Mouse (Mus musculus) MEL (cell line): Measurements from ENCODE around the gene Chchd10. TPM values are rescaled to one million over a fixed set of nuclear protein-coding genes. Genes with fewer than 3 reads are reported as not detected.

ENCODE experiments used
- DNase-seq: peaks from one replicate; pipeline ENCODE4 v3.0.0; 2011; ENCODE audit warnings: low read depth, low spot score
- H3K27ac ChIP-seq: 2 replicates; pipeline ENCODE4 v1.5.1; 2012; ENCODE audit warnings: low read depth, mild to moderate bottlenecking, control low read depth, low read length, moderate library complexity; ENCODE audit not compliant: control insufficient read depth
- H3K27me3 ChIP-seq, 2 experiments: fragments of 150-350 bp in 1 of 2; sonication (generic) in 1 of 2; 2 replicates each; pipeline ENCODE4 v1.6.1; 2012; ENCODE audit warnings: low read length in 2 of 2, mild to moderate bottlenecking in 2 of 2, improper control_type of control experiment in 1 of 2, moderate library complexity in 1 of 2; ENCODE audit not compliant: insufficient read depth in 2 of 2, control insufficient read depth in 1 of 2
- H3K36me3 ChIP-seq, 2 experiments: 2 replicates each; pipeline ENCODE4 v1.6.1; 2012 to 2014; ENCODE audit warnings: low read length in 2 of 2, improper control_type of control experiment in 1 of 2, inconsistent platforms in 1 of 2, mild to moderate bottlenecking in 1 of 2; ENCODE audit not compliant: insufficient read depth in 2 of 2, control insufficient read depth in 1 of 2
- H3K4me1 ChIP-seq, 2 experiments: fragments of 150-350 bp in 1 of 2; sonication (generic) in 1 of 2; 2 replicates each; pipeline ENCODE4 v1.6.1; 2012; ENCODE audit warnings: low read length in 2 of 2, improper control_type of control experiment in 1 of 2, mild to moderate bottlenecking in 1 of 2; ENCODE audit not compliant: insufficient read depth in 2 of 2, control insufficient read depth in 1 of 2
- H3K4me3 ChIP-seq, 2 experiments: fragments of 150-350 bp in 1 of 2; sonication (generic) in 1 of 2; 2 replicates each; pipeline ENCODE4 v1.5.1; 2012; ENCODE audit warnings: low read depth in 2 of 2, low read length in 2 of 2, mild to moderate bottlenecking in 2 of 2, moderate library complexity in 2 of 2, control low read depth in 1 of 2, improper control_type of control experiment in 1 of 2; ENCODE audit not compliant: control insufficient read depth in 1 of 2, insufficient read depth in 1 of 2
- H3K79me2 ChIP-seq: 2 replicates; pipeline ENCODE4 v1.6.1; 2012; ENCODE audit warnings: mild to moderate bottlenecking, low read length, moderate library complexity; ENCODE audit not compliant: control insufficient read depth, poor library complexity, insufficient read depth
- H3K9ac ChIP-seq: 2 replicates; pipeline ENCODE4 v1.6.1; 2012; ENCODE audit warnings: low read depth, mild to moderate bottlenecking, control low read depth, low read length, moderate library complexity; ENCODE audit not compliant: control insufficient read depth, poor library complexity, severe bottlenecking
- H3K9me3 ChIP-seq: fragments of 150-350 bp; sonication (generic); replicated peaks from 2 replicates; pipeline ENCODE4 v1.6.1; 2012; ENCODE audit warnings: mild to moderate bottlenecking, low read length, improper control_type of control experiment, moderate library complexity; ENCODE audit not compliant: insufficient read depth
- CTCF ChIP-seq, 3 experiments: IDR thresholded peaks in 2 of 3; conservative IDR thresholded peaks in 1 of 3; 2 replicates each; pipeline ENCODE4 v1.5.1; 2011 to 2012; ENCODE audit warnings: low read length in 3 of 3, low read depth in 2 of 3, mild to moderate bottlenecking in 2 of 3, improper control_type of control experiment in 1 of 3, inconsistent platforms in 1 of 3, mixed read lengths in 1 of 3, moderate library complexity in 1 of 3; ENCODE audit not compliant: control insufficient read depth in 1 of 3, insufficient read depth in 1 of 3, poor library complexity in 1 of 3, severe bottlenecking in 1 of 3
- ELF1 ChIP-seq: IDR thresholded peaks from 2 replicates; pipeline ENCODE4 v1.6.1; 2014; ENCODE audit warnings: low read depth, mild to moderate bottlenecking, inconsistent platforms, low read length, improper control_type of control experiment, moderate library complexity
- EP300 ChIP-seq, 2 experiments: IDR thresholded peaks; 2 replicates each; pipeline ENCODE4 v1.6.1; 2011; ENCODE audit warnings: improper control_type of control experiment in 2 of 2, low read length in 2 of 2, low read depth in 1 of 2, mild to moderate bottlenecking in 1 of 2
- ETS1 ChIP-seq: IDR thresholded peaks from 2 replicates; pipeline ENCODE4 v1.6.1; 2012; ENCODE audit warnings: low read depth, mild to moderate bottlenecking, inconsistent platforms, low read length, improper control_type of control experiment, moderate library complexity
- GATA1 ChIP-seq: IDR thresholded peaks from 2 replicates; pipeline ENCODE4 v1.6.1; 2011; ENCODE audit warnings: low read depth, low read length, improper control_type of control experiment
- JUND ChIP-seq: IDR thresholded peaks from 2 replicates; pipeline ENCODE4 v1.6.1; 2011; ENCODE audit warnings: low read depth, mild to moderate bottlenecking, improper control_type of control experiment, low read length
- KAT2A ChIP-seq: conservative IDR thresholded peaks from 2 replicates; pipeline ENCODE4 v1.6.1; 2012; ENCODE audit warnings: low read depth, low read length, improper control_type of control experiment, inconsistent platforms
- MAFK ChIP-seq: IDR thresholded peaks from 2 replicates; pipeline ENCODE4 v1.6.1; 2011; ENCODE audit warnings: low read depth, mild to moderate bottlenecking, low read length, improper control_type of control experiment, borderline replicate concordance
- MEF2A ChIP-seq: IDR thresholded peaks from 2 replicates; pipeline ENCODE4 v1.6.1; 2014; ENCODE audit warnings: low read depth, mild to moderate bottlenecking, inconsistent platforms, low read length, improper control_type of control experiment; ENCODE audit not compliant: poor library complexity, insufficient replicate concordance, severe bottlenecking; ENCODE audit errors: extremely low read depth
- MYC ChIP-seq: IDR thresholded peaks from 2 replicates; pipeline ENCODE4 v1.6.1; 2011; ENCODE audit warnings: low read depth, mild to moderate bottlenecking, low read length, improper control_type of control experiment, moderate library complexity
- NELFE ChIP-seq: IDR thresholded peaks from 2 replicates; pipeline ENCODE4 v1.6.1; 2011; ENCODE audit warnings: low read depth, low read length, improper control_type of control experiment
- POLR2AphosphoS2 ChIP-seq: IDR thresholded peaks from 2 replicates; pipeline ENCODE4 v1.6.1; 2011; ENCODE audit warnings: low read length, improper control_type of control experiment
- POLR2AphosphoS5 ChIP-seq: IDR thresholded peaks from 2 replicates; pipeline ENCODE4 v1.6.1; 2012; ENCODE audit warnings: low read depth, borderline replicate concordance, mild to moderate bottlenecking, inconsistent platforms, low read length, moderate library complexity, mixed read lengths
- RAD21 ChIP-seq: IDR thresholded peaks from 2 replicates; pipeline ENCODE4 v1.6.1; 2011; ENCODE audit warnings: mild to moderate bottlenecking, low read depth, low read length, improper control_type of control experiment
- RCOR1 ChIP-seq: IDR thresholded peaks from 2 replicates; pipeline ENCODE4 v1.6.1; 2012; ENCODE audit warnings: low read depth, mild to moderate bottlenecking, inconsistent platforms, low read length, improper control_type of control experiment
- SMC3 ChIP-seq: IDR thresholded peaks from 2 replicates; pipeline ENCODE4 v1.6.1; 2011; ENCODE audit warnings: low read depth, low read length, improper control_type of control experiment
- TCF12 ChIP-seq: IDR thresholded peaks from 2 replicates; pipeline ENCODE4 v1.6.1; 2014; ENCODE audit warnings: low read depth, mild to moderate bottlenecking, inconsistent platforms, low read length, improper control_type of control experiment, moderate library complexity
- UBTF ChIP-seq: IDR thresholded peaks from 2 replicates; pipeline ENCODE4 v1.6.1; 2012; ENCODE audit warnings: low read depth, mild to moderate bottlenecking, inconsistent platforms, low read length, improper control_type of control experiment, moderate library complexity, borderline replicate concordance; ENCODE audit not compliant: insufficient read depth
- USF1 ChIP-seq: IDR thresholded peaks from 2 replicates; pipeline ENCODE4 v1.6.1; 2014; ENCODE audit warnings: low read depth, mild to moderate bottlenecking, inconsistent platforms, low read length, improper control_type of control experiment, moderate library complexity
- USF2 ChIP-seq, 2 experiments: IDR thresholded peaks; 2 replicates each; pipeline ENCODE4 v1.6.1; 2011 to 2012; ENCODE audit warnings: improper control_type of control experiment in 2 of 2, low read length in 2 of 2, borderline replicate concordance in 1 of 2, inconsistent platforms in 1 of 2, low read depth in 1 of 2, mild to moderate bottlenecking in 1 of 2; ENCODE audit not compliant: insufficient read depth in 1 of 2
- ZC3H11A ChIP-seq: IDR thresholded peaks from 2 replicates; pipeline ENCODE4 v1.6.1; 2012; ENCODE audit warnings: low read depth, mild to moderate bottlenecking, inconsistent platforms, low read length, improper control_type of control experiment
- ZMIZ1 ChIP-seq: IDR thresholded peaks from 2 replicates; pipeline ENCODE4 v1.6.1; 2012; ENCODE audit warnings: low read depth, mild to moderate bottlenecking, inconsistent platforms, low read length, improper control_type of control experiment, moderate library complexity
- ZNF384 ChIP-seq: IDR thresholded peaks from 2 replicates; pipeline ENCODE4 v1.6.1; 2012; ENCODE audit warnings: low read depth, mild to moderate bottlenecking, inconsistent platforms, low read length, improper control_type of control experiment
- polyA plus RNA-seq, 2 experiments: library from polyadenylated mRNA; stranded (reverse) in 1 of 2; unstranded in 1 of 2; fragments of >175 nt in 1 of 2; fragments of >200 nt in 1 of 2; gene quantifications; 2 replicates each; pipeline versions ENCODE4 v1.2.1 to v1.2.4; 2012; ENCODE audit warnings: low replicate concordance in 2 of 2, low read depth in 1 of 2; ENCODE audit not compliant: insufficient read length in 2 of 2, insufficient read depth in 1 of 2, missing spikeins in 1 of 2
- total RNA-seq: library from RNA; depleted of rRNA; stranded (reverse); fragments of 300-350 nt; gene quantifications from 2 replicates; pipeline ENCODE4 v1.2.3, GENCODE M21; 2012; rRNA removed

The Chchd10 gene
- total RNA-seq: 143 and 158 TPM in 2 replicates
- 100 to 1,000 TPM in 1 of 2 experiments, not detected in 1; 428 TPM for polyA plus RNA-seq

DNA sequence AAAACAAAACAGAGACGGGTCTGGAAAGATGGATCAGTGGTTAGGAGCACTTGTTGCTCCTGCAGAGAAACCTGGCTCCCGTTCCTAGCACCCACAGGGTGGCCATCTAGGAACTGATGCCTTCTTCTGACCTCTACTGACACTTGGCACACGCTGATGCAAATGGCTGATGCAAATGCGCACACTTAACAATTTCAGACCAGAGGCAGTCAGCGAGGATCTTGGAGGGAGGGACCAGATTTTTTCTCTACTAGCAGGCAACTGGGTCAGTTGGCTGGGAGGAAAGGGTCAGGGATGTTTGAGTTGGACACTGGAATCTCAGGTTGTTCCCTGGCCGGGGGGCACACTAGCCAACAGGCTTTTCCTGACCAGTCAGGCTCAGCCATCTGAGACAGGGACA lies at the start of gene Chchd10:
Chchd10 (plus strand) TSS at position 240 of the 400 bp plus-strand sequence.
- Histone ChIP-seq H3K9ac (peak within 1 kb of the TSS; percentile 79), H3K27ac (no peak within 1 kb of the TSS), H3K4me1 (peaks cover 8 to 11% of the 10 kb centered on the region in 2 experiments), H3K36me3 (peaks cover 0 to 11% of the 10 kb centered on the region in 2 experiments; a peak in 2 of 4 replicates), H3K9me3 (no peaks in the 10 kb centered on the region), H3K79me2 (peaks cover 9% of the 10 kb centered on the region), H3K27me3 (no peaks in the 10 kb centered on the region; a peak in 1 of 4 replicates)
- no peak for DNase-seq
- TF ChIP-seq USF1: no peak
- TF ChIP-seq POLR2AphosphoS2: no peak
- TF ChIP-seq MAFK: no peak
- TF ChIP-seq ZC3H11A: no peak
- no peak for TF ChIP-seq NELFE
- no peak for TF ChIP-seq CTCF (IDR thresholded peaks at IDR 0.05 in 2 of 3, conservative IDR thresholded peaks at IDR 0.05 in 1 of 3; ENCODE audit: control insufficient read depth in 1 of 3, insufficient read depth in 1 of 3, low read depth in 2 of 3, low read length in 3 of 3, poor library complexity in 1 of 3, severe bottlenecking in 1 of 3)
- no peak for TF ChIP-seq JUND
- no peak for TF ChIP-seq ELF1
- no peak for TF ChIP-seq MEF2A
- TF ChIP-seq RCOR1: no peak
- no peak for TF ChIP-seq TCF12
- no peak for TF ChIP-seq USF2 (IDR thresholded peaks at IDR 0.05; ENCODE audit: borderline replicate concordance in 1 of 2, insufficient read depth in 1 of 2, low read depth in 1 of 2, low read length in 2 of 2)
- no peak for TF ChIP-seq POLR2AphosphoS5
- TF ChIP-seq ETS1: no peak
- TF ChIP-seq KAT2A: no peak
- no peak for TF ChIP-seq EP300 (IDR thresholded peaks at IDR 0.05; ENCODE audit: low read depth in 1 of 2, low read length in 2 of 2)
- no peak for TF ChIP-seq UBTF
- no peak for TF ChIP-seq ZMIZ1
- TF ChIP-seq GATA1: no peak
- TF ChIP-seq MYC: no peak
- TF ChIP-seq, all 39 proteins: peak for 0
- H3K4me3 ChIP-seq: peak within 1 kb of the TSS; percentile 62 to 73

DNA sequence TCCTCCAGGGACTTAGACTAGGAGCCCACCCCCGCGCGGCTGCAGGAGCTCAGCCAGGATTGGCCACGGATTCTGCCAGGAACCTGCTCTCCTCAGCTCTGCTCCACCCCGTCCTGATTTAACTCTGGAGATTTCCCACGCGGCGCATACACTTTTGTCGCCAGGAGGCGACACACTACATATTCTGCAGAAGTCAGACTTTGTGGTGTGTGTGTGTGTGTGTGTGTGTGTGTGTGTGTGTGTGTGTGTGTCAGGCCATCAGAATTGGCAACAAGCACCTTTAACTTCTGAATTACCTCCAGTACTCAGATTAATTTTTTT lies 49.7 kb upstream of the Chchd10 start:
- Histone ChIP-seq H3K27ac (no peak overlapping the region), H3K36me3 (no peaks in the 10 kb centered on the region), H3K79me2 (no peaks in the 10 kb centered on the region), H3K27me3 (no peaks in the 10 kb centered on the region), H3K4me3 (no peak overlapping the region), H3K9me3 (no peaks in the 10 kb centered on the region), H3K4me1 (no peaks in the 10 kb centered on the region), H3K9ac (no peak overlapping the region)
- DNase-seq: peak; percentile 51
- TF ChIP-seq SMC3 (peak; percentile 65), CTCF (IDR thresholded peaks at IDR 0.05 in 2 of 3, conservative IDR thresholded peaks at IDR 0.05 in 1 of 3; ENCODE audit: control insufficient read depth in 1 of 3, insufficient read depth in 1 of 3, low read depth in 2 of 3, low read length in 3 of 3, poor library complexity in 1 of 3, severe bottlenecking in 1 of 3) (peak in 2 of 3 experiments; percentile 60 to 62; a peak in 5 of 6 replicates), ZC3H11A (peak; percentile 51), MAFK (no peak), RAD21 (peak; percentile 48), ZNF384 (peak; percentile 64)
